Mouse (Mus musculus): Measurements from ENCODE around the gene Sec14l1. TPM values are rescaled to one million over a fixed set of nuclear protein-coding genes. Genes with fewer than 3 reads are reported as not detected.
A peak's percentile ranks its signal among the peaks of the same experiment; 100 is the strongest.

Sec14l1 gene
- polyA plus RNA-seq, 1 experiment from 2014 or later, result 65.9 TPM

DNA sequence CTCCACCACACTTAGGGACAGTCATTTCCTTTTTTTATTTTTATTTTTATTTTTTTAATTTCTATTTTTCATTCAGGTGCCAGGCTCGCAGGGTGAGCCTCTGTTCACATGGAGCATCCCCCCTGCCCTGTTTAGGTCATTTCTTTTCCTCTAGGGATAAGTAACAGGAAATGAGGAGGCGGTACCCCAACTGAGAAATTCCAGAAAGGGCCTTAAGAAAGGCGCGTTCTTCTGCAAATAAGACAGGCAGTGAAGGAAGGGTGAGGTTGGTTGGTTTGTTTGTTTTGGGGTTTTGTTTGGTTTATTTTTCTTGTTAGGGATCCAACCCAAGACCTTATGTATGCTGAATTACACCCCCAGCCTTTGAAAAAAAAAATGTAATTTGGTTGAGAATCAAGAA is 23.6 kb upstream of the Sec14l1 start:
- ATAC-seq (ENCODE audit: low FRiP score), result no peak
- 53% methylated on average over 4 of the region's 4 CpGs for WGBS
- H3K27ac ChIP-seq, result no peak overlapping the region

DNA sequence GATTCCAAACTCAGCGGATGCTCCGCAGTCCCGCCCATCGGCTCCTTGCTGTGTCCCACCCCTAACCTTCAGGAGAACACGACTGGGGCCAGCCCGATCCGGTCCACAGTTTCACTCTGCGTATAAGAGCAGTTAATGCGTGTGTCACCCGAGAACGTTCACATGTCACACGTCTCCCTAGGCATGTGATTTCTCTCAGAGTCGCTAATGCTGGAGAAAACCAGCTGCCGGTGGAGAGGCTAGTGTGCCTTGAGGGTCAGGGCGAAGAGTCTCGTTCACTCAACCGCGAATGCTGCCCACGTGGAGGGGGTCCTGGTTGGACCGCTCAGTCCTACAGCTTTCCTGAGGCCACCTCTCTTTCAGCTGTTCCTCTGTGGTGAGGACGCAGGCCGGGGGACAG is 23.1 kb upstream of the Sec14l1 start:
- H3K27ac ChIP-seq, result no peak overlapping the region
- WGBS, result 9% methylated on average over 22 of the region's 22 CpGs
- H3K4me2 ChIP-seq, result peak overlapping the region; percentile 35

More for the DNA sequence above, 23.6 kb upstream of the Sec14l1 start:
- Histone ChIP-seq H3K27me3 (0 out of 2 replicates have a peak, but pooled peaks cover 3% of the 10 kb centered on the region), H3K36me3 (no peaks in the 10 kb centered on the region), H3K4me3 (no peak overlapping the region), H3K9me3 (no peaks in the 10 kb centered on the region), H3K4me1 (replicated peaks) (peaks cover 22% of the 10 kb centered on the region), H3K9ac (no peak overlapping the region), H3K4me2 (peak overlapping the region; percentile 35)

DNA sequence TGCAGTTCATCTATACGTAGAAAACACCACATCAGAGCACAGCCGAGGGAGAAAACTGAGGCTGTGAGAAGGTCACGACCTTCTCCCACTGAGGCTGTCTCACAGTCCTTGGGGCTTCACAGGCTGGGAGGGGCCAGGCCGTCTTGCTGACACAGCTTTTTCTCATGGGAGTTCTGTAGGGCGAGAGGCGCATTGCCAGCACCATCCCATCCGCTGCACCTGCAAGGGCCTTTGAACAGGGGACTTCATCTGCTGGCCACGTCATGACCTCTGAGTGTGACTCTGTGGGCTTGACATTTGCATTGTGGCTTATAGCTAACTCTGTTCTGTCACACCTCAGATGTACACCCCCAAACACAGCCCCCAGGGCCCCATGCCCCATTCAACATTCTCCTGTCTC is 22.3 kb upstream of the Sec14l1 start:
- H3K36me3 ChIP-seq, result no peaks in the 10 kb centered on the region
- no peaks in the 10 kb centered on the region for H3K9me3 ChIP-seq
- no peak overlapping the region for H3K4me2 ChIP-seq
- H3K4me3 ChIP-seq, result no peak overlapping the region
- 11% methylated on average over 8 of the region's 8 CpGs for WGBS
- peaks cover 22% of the 10 kb centered on the region for H3K4me1 ChIP-seq (replicated peaks)
- no peak overlapping the region for H3K9ac ChIP-seq
- H3K27ac ChIP-seq, result no peak overlapping the region
- H3K27me3 ChIP-seq, result 0 out of 2 replicates have a peak, but pooled peaks cover 3% of the 10 kb centered on the region
- no peak for ATAC-seq (ENCODE audit: low FRiP score)

More for the DNA sequence above, 23.1 kb upstream of the Sec14l1 start:
- ATAC-seq (ENCODE audit: low FRiP score), result no peak
- H3K27me3 ChIP-seq, result 0 out of 2 replicates have a peak, but pooled peaks cover 3% of the 10 kb centered on the region
- H3K4me1 ChIP-seq (replicated peaks), result peaks cover 22% of the 10 kb centered on the region
- H3K9ac ChIP-seq, result 0 out of 2 replicates have a peak overlapping the region, but pooled peaks have one; percentile 14
- no peaks in the 10 kb centered on the region for H3K9me3 ChIP-seq
- H3K4me3 ChIP-seq, result no peak overlapping the region
- no peaks in the 10 kb centered on the region for H3K36me3 ChIP-seq

DNA sequence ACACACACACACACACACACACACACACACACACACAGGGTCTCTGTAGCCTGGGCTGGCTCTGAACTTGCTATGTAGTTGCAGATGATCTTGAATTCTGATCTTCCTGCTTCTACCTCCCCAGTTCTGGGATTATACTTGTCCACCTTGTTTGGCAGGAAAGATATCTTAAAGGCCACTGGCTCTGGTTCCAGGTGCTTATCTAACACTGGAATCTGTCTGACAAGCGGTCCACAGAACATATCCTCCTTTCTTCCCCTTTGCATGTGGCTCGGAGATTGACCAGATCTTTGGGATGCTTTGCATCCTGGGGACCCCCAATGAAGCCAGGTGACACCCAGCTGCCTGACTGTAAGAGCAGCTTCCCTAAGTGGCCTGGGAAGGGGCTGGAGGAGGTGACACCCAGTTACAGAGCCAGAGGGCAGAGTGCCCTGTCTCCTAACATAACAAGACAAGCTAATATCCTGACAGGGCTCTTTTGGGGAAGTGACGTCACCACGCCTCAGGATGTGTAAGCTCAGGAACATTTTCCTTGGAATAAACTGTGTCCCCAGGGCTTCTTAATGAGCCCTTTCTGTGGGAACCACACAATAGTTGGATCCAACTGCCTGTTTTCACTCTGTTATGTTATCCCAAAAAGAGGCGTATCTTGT is 20.9 kb upstream of the Sec14l1 start:
- peaks cover 22% of the 10 kb centered on the region for H3K4me1 ChIP-seq (replicated peaks)
- H3K9me3 ChIP-seq, result no peaks in the 10 kb centered on the region
- ATAC-seq (ENCODE audit: low FRiP score), result no peak
- no peaks in the 10 kb centered on the region for H3K36me3 ChIP-seq
- no peak overlapping the region for H3K4me2 ChIP-seq
- 0 out of 2 replicates have a peak, but pooled peaks cover 3% of the 10 kb centered on the region for H3K27me3 ChIP-seq
- WGBS, result 73% methylated on average over 5 of the region's 5 CpGs
- no peak overlapping the region for H3K9ac ChIP-seq
- no peak overlapping the region for H3K4me3 ChIP-seq
- H3K27ac ChIP-seq, result no peak overlapping the region

DNA sequence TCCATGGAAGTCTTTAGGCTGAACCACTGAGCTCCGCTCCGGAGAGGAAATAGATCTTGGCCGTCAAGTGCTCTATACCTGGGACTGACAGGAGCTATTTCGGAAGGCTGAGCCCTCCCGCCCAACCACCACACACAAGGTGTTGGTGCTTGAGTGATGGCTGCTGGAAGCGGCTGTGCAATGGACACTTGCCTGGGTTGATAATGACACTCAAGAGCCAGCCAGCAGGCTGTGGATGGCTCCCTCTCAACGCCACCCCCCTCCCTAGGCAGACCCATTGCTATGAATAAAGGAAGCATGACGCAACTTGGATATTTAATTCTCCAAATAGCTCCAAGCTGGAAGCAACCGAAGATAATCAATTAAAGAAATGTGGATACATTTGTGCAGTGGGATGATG is 20.3 kb upstream of the Sec14l1 start:
- ATAC-seq (ENCODE audit: low FRiP score), result no peak
- 87% methylated on average over 9 of the region's 9 CpGs for WGBS
- H3K27ac ChIP-seq, result no peak overlapping the region

DNA sequence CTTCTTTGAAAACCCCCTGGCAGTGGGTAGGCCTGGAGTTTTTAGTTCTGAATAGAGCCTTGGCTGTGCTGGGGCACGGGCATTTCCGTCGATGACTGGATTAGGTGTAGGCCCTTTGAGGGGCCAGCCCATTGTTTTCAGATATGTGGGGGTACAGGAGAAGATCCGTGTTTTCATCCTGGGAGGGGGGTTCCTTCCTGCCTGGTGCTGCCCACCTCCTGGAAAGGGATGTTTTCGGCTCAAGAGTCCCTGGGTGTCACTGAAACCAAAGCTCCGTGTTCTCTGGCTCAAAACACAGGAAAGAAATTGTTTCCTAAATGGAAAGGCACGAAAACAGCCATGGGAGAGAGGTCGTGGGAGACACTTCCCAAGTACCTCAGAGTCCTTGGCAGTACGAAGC is 17.9 kb upstream of the Sec14l1 start:
- ATAC-seq (ENCODE audit: low FRiP score), result no peak
- H3K9me3 ChIP-seq, result no peaks in the 10 kb centered on the region
- H3K9ac ChIP-seq, result no peak overlapping the region
- H3K4me3 ChIP-seq, result no peak overlapping the region
- no peaks in the 10 kb centered on the region for H3K36me3 ChIP-seq
- H3K27me3 ChIP-seq, result no peaks in the 10 kb centered on the region
- peaks cover 22% of the 10 kb centered on the region for H3K4me1 ChIP-seq (replicated peaks)
- WGBS, result 71% methylated on average over 9 of the region's 9 CpGs
- H3K27ac ChIP-seq, result no peak overlapping the region; the same call in 1 of the 2 replicates
- no peak overlapping the region for H3K4me2 ChIP-seq

More for the DNA sequence above, 20.3 kb upstream of the Sec14l1 start:
- Histone ChIP-seq H3K4me1 (replicated peaks) (peaks cover 22% of the 10 kb centered on the region), H3K9ac (no peak overlapping the region), H3K4me2 (no peak overlapping the region), H3K36me3 (no peaks in the 10 kb centered on the region), H3K9me3 (no peaks in the 10 kb centered on the region), H3K27me3 (0 out of 2 replicates have a peak, but pooled peaks cover 3% of the 10 kb centered on the region), H3K4me3 (no peak overlapping the region)

DNA sequence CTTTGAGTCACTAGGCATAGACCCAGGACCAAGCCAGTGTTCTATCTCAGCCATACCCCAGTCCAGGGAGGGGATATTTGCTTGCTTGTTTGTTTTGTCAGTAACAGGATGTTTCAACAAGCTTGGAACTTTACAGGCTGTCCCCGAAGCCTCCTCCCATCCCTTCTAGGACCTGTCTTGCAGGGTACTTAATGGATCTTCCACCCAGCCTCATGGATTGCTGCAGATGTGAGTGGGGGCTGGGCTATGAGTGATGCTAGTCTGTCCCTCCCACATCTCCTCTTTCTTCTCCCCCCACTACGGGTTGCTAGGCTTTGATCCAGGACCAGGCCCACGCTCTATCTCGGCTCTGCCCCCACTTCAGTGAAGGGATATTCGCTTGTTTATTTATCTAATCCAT is 16.8 kb upstream of the Sec14l1 start:
- Histone ChIP-seq H3K4me1 (replicated peaks) (peaks cover 13% of the 10 kb centered on the region), H3K27ac (no peak overlapping the region), H3K9me3 (no peaks in the 10 kb centered on the region), H3K27me3 (no peaks in the 10 kb centered on the region), H3K9ac (no peak overlapping the region), H3K4me3 (no peak overlapping the region), H3K4me2 (no peak overlapping the region), H3K36me3 (no peaks in the 10 kb centered on the region)
- no peak for ATAC-seq (ENCODE audit: low FRiP score)
- WGBS, result 67% methylated on average over 5 of the region's 5 CpGs

DNA sequence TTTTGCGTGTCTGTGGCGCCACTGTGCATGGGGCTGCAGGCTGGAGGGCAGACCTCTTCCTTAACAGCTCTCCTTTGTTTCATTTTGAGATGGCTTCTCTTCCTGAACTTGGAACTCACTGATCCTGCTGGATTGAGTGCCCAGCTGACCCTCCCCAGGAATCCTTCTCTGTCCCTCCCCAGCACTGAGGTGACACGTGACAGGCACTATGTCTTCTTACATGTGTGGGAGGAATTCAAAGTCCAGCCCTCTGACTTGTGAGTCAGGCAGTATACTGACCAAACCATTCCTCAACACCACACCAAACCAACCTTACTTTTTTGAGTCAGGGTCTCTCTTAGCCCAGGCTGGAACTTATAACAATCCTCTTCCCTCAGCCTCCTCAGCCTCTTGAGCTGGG is 16.2 kb upstream of the Sec14l1 start:
- H3K4me3 ChIP-seq, result no peak overlapping the region
- H3K9ac ChIP-seq, result no peak overlapping the region
- H3K27me3 ChIP-seq, result no peaks in the 10 kb centered on the region
- no peak overlapping the region for H3K27ac ChIP-seq
- ATAC-seq (ENCODE audit: low FRiP score), result no peak
- H3K4me1 ChIP-seq (replicated peaks), result peaks cover 13% of the 10 kb centered on the region
- H3K9me3 ChIP-seq, result no peaks in the 10 kb centered on the region
- H3K36me3 ChIP-seq, result no peaks in the 10 kb centered on the region
- WGBS, result 88% methylated on average over 3 of the region's 3 CpGs
- H3K4me2 ChIP-seq, result no peak overlapping the region

DNA sequence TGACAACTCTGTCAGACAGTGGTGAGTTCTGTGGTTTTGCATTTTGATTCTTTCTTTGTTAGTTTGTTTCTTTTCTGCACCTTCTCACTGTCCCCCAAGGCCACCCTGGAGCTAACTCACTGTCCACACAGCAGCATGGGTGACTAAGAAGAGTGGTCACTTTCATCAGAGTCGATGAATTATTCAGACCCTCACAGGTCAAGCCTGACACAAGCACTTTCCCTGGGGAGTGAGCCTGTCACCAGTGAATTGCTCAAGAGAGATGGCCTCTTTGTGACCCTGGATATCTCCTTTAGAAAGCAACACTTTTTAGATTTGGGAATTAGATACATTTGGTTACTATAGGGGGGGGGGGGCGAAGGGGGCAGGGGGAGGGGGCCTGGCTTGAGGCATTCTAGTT is 15.6 kb upstream of the Sec14l1 start:
- no peak for ATAC-seq (ENCODE audit: low FRiP score)
- no peak overlapping the region for H3K27ac ChIP-seq
- H3K9ac ChIP-seq, result no peak overlapping the region
- no peaks in the 10 kb centered on the region for H3K9me3 ChIP-seq
- no peaks in the 10 kb centered on the region for H3K27me3 ChIP-seq
- no peak overlapping the region for H3K4me2 ChIP-seq
- no peaks in the 10 kb centered on the region for H3K36me3 ChIP-seq
- H3K4me1 ChIP-seq (replicated peaks), result peaks cover 13% of the 10 kb centered on the region
- no peak overlapping the region for H3K4me3 ChIP-seq
- WGBS, result 51% methylated on average over 2 of the region's 2 CpGs

DNA sequence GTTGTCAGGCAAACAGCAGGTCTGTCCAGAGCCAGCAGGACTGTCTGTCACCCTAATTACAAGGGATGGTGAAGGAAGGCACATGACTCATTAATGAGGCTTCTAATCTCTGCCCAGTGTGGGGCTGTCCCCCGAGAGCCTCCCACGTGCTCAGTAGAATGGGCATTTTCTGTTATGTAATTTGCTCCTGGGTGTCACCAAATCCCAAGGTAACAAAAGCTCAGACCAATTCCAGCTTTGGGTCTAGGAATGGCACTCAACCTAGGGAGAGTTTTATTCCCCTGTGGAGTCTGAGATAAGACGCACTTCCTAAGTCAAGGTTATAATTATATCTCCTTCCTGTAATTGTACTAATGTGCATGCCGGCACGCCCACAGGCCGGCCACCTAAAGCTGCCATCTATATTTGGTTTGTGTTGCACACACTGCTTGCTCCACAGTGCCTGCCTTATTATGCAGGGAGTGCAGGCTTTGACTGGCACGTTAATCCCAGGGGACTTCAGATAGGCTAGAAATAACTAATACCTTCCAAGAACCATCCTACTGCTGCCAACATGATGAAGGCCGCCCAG is 13.5 kb upstream of the Sec14l1 start:
- Histone ChIP-seq H3K4me2 (no peak overlapping the region), H3K9me3 (no peaks in the 10 kb centered on the region), H3K4me3 (no peak overlapping the region), H3K36me3 (no peaks in the 10 kb centered on the region), H3K9ac (no peak overlapping the region), H3K4me1 (replicated peaks) (peaks cover 11% of the 10 kb centered on the region), H3K27me3 (no peaks in the 10 kb centered on the region), H3K27ac (peak overlapping the region; percentile 64; the same call in 1 of the 2 replicates)
- 54% methylated on average over 8 of the region's 8 CpGs for whole genome bisulfite sequencing
- ATAC-seq (ENCODE audit: low FRiP score), result no peak

DNA sequence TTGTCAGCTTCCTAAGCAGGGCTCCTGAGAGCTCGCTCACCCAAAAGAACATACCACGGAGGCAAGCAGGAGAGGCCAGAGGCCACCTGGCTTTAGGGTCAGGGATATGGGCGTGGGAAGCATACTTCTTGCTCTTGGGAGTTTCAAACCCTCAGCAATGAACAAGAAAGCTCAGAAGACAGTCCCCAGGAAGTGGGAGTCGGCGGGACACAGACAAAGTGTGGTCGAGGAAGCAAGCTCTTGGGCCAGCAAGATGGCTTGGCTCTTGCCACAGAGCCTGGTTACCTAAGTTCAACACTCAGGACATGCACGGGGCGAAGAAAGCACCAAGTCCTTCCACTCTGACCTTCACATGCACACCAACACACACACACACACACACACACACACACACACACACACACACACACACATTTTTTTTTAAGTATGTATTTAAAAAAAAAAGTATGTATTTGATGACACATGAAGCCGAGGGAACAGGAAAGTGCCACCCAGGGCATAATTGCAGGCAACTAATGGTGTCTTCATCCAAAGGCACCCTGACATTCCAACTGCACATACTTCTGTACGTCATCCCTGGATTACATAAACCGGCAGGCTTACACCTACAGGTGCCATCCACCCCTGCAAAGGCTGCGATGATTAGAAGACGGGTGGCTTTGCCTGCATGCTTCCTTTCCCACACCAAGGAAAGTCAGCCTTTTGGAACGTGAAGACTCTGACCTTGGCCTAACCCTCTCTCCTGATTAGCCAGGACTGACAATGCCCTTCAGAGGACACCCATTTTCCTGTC is 12.8 kb upstream of the Sec14l1 start:
- Histone ChIP-seq H3K27me3 (no peaks in the 10 kb centered on the region), H3K9ac (no peak overlapping the region), H3K4me3 (no peak overlapping the region), H3K27ac (peak overlapping the region; percentile 64; the same call in 1 of the 2 replicates), H3K9me3 (no peaks in the 10 kb centered on the region), H3K36me3 (no peaks in the 10 kb centered on the region), H3K4me2 (no peak overlapping the region), H3K4me1 (replicated peaks) (peaks cover 18% of the 10 kb centered on the region)
- ATAC-seq (ENCODE audit: low FRiP score), result no peak
- WGBS, result 85% methylated on average over 14 of the region's 14 CpGs

DNA sequence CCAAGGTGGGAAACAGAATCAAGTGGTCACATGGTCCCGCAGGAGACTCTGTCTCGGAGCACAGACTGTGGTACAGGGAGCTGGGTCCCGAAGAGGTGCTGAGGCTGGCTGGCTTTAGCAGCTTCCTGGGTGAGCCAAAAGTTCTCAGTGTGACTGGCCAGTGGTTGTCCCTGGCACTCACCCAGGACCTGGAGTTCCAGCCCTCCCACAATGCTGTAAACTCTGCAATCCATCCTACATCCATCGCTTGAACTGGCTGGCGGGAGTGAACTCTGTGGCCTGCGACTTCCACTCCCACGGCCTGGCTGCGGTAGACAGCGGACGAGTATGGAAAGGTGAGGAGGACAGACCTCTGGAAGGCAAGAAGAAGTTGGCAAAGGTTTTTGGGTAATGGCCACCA is 11.4 kb upstream of the Sec14l1 start:
- no peaks in the 10 kb centered on the region for H3K9me3 ChIP-seq
- H3K4me1 ChIP-seq (replicated peaks), result peaks cover 22% of the 10 kb centered on the region
- H3K4me2 ChIP-seq, result no peak overlapping the region
- H3K4me3 ChIP-seq, result no peak overlapping the region
- no peaks in the 10 kb centered on the region for H3K36me3 ChIP-seq
- no peak overlapping the region for H3K27ac ChIP-seq
- no peak for ATAC-seq (ENCODE audit: low FRiP score)
- H3K9ac ChIP-seq, result no peak overlapping the region
- no peaks in the 10 kb centered on the region for H3K27me3 ChIP-seq
- WGBS, result 89% methylated on average over 10 of the region's 10 CpGs

Measured in hindbrain, embryonic 13.5 days (tissue).